Mouse (Mus musculus) hindbrain, embryonic 15.5 days (tissue): Measurements from ENCODE around the gene Cmah. TPM values are rescaled to one million over a fixed set of nuclear protein-coding genes. Genes with fewer than 3 reads are reported as not detected.

Experiments used
- ATAC-seq: fragments of 200-750 bp; cut with Nextera tagmentation; 2 replicates; pipeline ENCODE4 v1.8.0; 2017; ENCODE audit warnings: low read depth, moderate number of reproducible peaks, moderate TSS enrichment; ENCODE audit not compliant: low FRiP score
- H3K27ac ChIP-seq: fragments of 300-500 bp; sonication (generic); replicated peaks from 2 replicates; pipeline ENCODE4 v1.5.1; 2015; ENCODE audit warnings: mild to moderate bottlenecking, inconsistent platforms
- H3K27me3 ChIP-seq: fragments of 300-500 bp; sonication (generic); 2 replicates; pipeline ENCODE4 v1.6.1; 2015; ENCODE audit warnings: control low read depth, inconsistent platforms
- H3K36me3 ChIP-seq: fragments of 300-500 bp; sonication (generic); 2 replicates; pipeline ENCODE4 v1.6.1; 2015; ENCODE audit warnings: control low read depth, inconsistent platforms
- H3K4me1 ChIP-seq: fragments of 300-500 bp; sonication (generic); replicated peaks from 2 replicates; pipeline ENCODE4 v1.6.1; 2015; ENCODE audit warnings: control low read depth, inconsistent platforms
- H3K4me2 ChIP-seq: fragments of 300-500 bp; sonication (generic); 2 replicates; pipeline ENCODE4 v1.6.1; 2015; ENCODE audit warnings: moderate library complexity, mild to moderate bottlenecking, inconsistent platforms
- H3K4me3 ChIP-seq: fragments of 300-500 bp; sonication (generic); 2 replicates; pipeline ENCODE4 v1.5.1; 2015; ENCODE audit warnings: mild to moderate bottlenecking, inconsistent platforms
- H3K9ac ChIP-seq: fragments of 300-500 bp; sonication (generic); 2 replicates; pipeline ENCODE4 v1.6.1; 2015; ENCODE audit warnings: inconsistent platforms
- H3K9me3 ChIP-seq: fragments of 300-500 bp; sonication (generic); 2 replicates; pipeline ENCODE4 v1.6.1; 2016; ENCODE audit warnings: control low read depth, inconsistent platforms
- WGBS: fragments of 180-500 bp; shearing (Covaris S2); methylation state at CpG from one replicate; pipeline ENCODE4 v1.1.7; 2015; 5-methylcytosine and 5-hydroxymethylcytosine counted together
- polyA plus RNA-seq: library from polyadenylated mRNA; unstranded; fragments of >200 nt; fragmentation: Nextera tagmentation; extraction: Ambion mirVana; gene quantifications from 2 replicates; pipeline ENCODE4 v1.2.1, GENCODE M21; 2015

The Cmah gene
- polyA plus RNA-seq, 1 experiment from 2014 or later, result 0.18 TPM

GRCm38 (mm10) chr13:24488526-24489070, 161.4 kb downstream of the Cmah start:
- Histone ChIP-seq H3K4me2 (no peak overlapping the region), H3K4me1 (no peaks in the 10 kb centered on the region), H3K9me3 (no peaks in the 10 kb centered on the region), H3K4me3 (no peak overlapping the region), H3K27ac (no peak overlapping the region), H3K27me3 (no peaks in the 10 kb centered on the region), H3K36me3 (no peaks in the 10 kb centered on the region), H3K9ac (no peak overlapping the region)
- WGBS, result 94% methylated on average over 4 of the region's 4 CpGs
- no peak for ATAC-seq

GRCm38 (mm10) chr13:24489515-24489914, 162.3 kb downstream of the Cmah start:
- WGBS, result 91% methylated on average over 3 of the region's 3 CpGs
- no peak overlapping the region for H3K27ac ChIP-seq
- H3K4me2 ChIP-seq, result no peak overlapping the region
- no peak for ATAC-seq
- no peaks in the 10 kb centered on the region for H3K4me1 ChIP-seq
- H3K36me3 ChIP-seq, result no peaks in the 10 kb centered on the region
- H3K4me3 ChIP-seq, result no peak overlapping the region
- no peak overlapping the region for H3K9ac ChIP-seq
- H3K9me3 ChIP-seq, result no peaks in the 10 kb centered on the region
- H3K27me3 ChIP-seq, result no peaks in the 10 kb centered on the region

- H3K9me3 ChIP-seq, result no peaks in the 10 kb centered on the region
- H3K4me1 ChIP-seq, result no peaks in the 10 kb centered on the region
- WGBS, result 70% methylated on average over 3 of the region's 3 CpGs
Observed at GRCm38 (mm10) chr13:24490041-24490440, 162.8 kb downstream of the Cmah start.

GRCm38 (mm10) chr13:24491101-24491500, 163.9 kb downstream of the Cmah start:
- Histone ChIP-seq H3K27ac (no peak overlapping the region), H3K9ac (no peak overlapping the region), H3K4me1 (no peaks in the 10 kb centered on the region), H3K4me3 (no peak overlapping the region), H3K36me3 (no peaks in the 10 kb centered on the region), H3K4me2 (no peak overlapping the region), H3K9me3 (no peaks in the 10 kb centered on the region), H3K27me3 (no peaks in the 10 kb centered on the region)
- ATAC-seq, result no peak
- WGBS, result 74% methylated on average over 3 of the region's 3 CpGs

More at GRCm38 (mm10) chr13:24490041-24490440, 162.8 kb downstream of the Cmah start:
- H3K9ac ChIP-seq, result no peak overlapping the region
- H3K4me3 ChIP-seq, result no peak overlapping the region
- H3K27ac ChIP-seq, result no peak overlapping the region
- H3K36me3 ChIP-seq, result no peaks in the 10 kb centered on the region
- no peak overlapping the region for H3K4me2 ChIP-seq
- H3K27me3 ChIP-seq, result no peaks in the 10 kb centered on the region
- no peak for ATAC-seq

- 85% methylated on average over 3 of the region's 3 CpGs for WGBS
- H3K36me3 ChIP-seq, result no peaks in the 10 kb centered on the region
- no peak overlapping the region for H3K9ac ChIP-seq
- H3K4me2 ChIP-seq, result no peak overlapping the region
- no peaks in the 10 kb centered on the region for H3K4me1 ChIP-seq
- H3K27me3 ChIP-seq, result no peaks in the 10 kb centered on the region
- no peak overlapping the region for H3K4me3 ChIP-seq
- H3K27ac ChIP-seq, result no peak overlapping the region
- no peaks in the 10 kb centered on the region for H3K9me3 ChIP-seq
- 0 out of 2 replicates have a peak, but pooled peaks have one; percentile 30 for ATAC-seq
Observed at GRCm38 (mm10) chr13:24493784-24494183, 166.6 kb downstream of the Cmah start.

- Histone ChIP-seq H3K27ac (no peak overlapping the region), H3K36me3 (no peaks in the 10 kb centered on the region), H3K27me3 (no peaks in the 10 kb centered on the region), H3K9ac (no peak overlapping the region), H3K4me3 (no peak overlapping the region), H3K9me3 (no peaks in the 10 kb centered on the region), H3K4me2 (no peak overlapping the region), H3K4me1 (peaks cover 4% of the 10 kb centered on the region; the same call in 1 of the 2 replicates)
- ATAC-seq, result no peak
- WGBS, result 84% methylated on average over 5 of the region's 5 CpGs
Observed at GRCm38 (mm10) chr13:24496353-24496752, 169.1 kb downstream of the Cmah start.

GRCm38 (mm10) chr13:24497001-24497400, 169.8 kb downstream of the Cmah start:
- Histone ChIP-seq H3K9ac (no peak overlapping the region), H3K27me3 (no peaks in the 10 kb centered on the region), H3K4me3 (no peak overlapping the region), H3K9me3 (no peaks in the 10 kb centered on the region), H3K4me1 (peaks cover 4% of the 10 kb centered on the region; the same call in 1 of the 2 replicates), H3K36me3 (no peaks in the 10 kb centered on the region), H3K27ac (no peak overlapping the region), H3K4me2 (no peak overlapping the region)
- 86% methylated on average over 12 of the region's 12 CpGs for WGBS
- ATAC-seq, result no peak

- Histone ChIP-seq H3K36me3 (no peaks in the 10 kb centered on the region), H3K9ac (no peak overlapping the region), H3K27ac (no peak overlapping the region), H3K27me3 (no peaks in the 10 kb centered on the region), H3K4me3 (no peak overlapping the region), H3K4me2 (no peak overlapping the region), H3K9me3 (no peaks in the 10 kb centered on the region), H3K4me1 (peaks cover 4% of the 10 kb centered on the region; the same call in 1 of the 2 replicates)
- no peak for ATAC-seq
- WGBS, result 89% methylated on average over 6 of the region's 6 CpGs
Observed at GRCm38 (mm10) chr13:24498342-24498741, 171.1 kb downstream of the Cmah start.

GRCm38 (mm10) chr13:24499505-24499904, 172.3 kb downstream of the Cmah start:
- H3K27ac ChIP-seq, result no peak overlapping the region
- no peak overlapping the region for H3K9ac ChIP-seq
- H3K9me3 ChIP-seq, result no peaks in the 10 kb centered on the region
- H3K4me2 ChIP-seq, result no peak overlapping the region
- H3K27me3 ChIP-seq, result no peaks in the 10 kb centered on the region
- H3K4me1 ChIP-seq, result peaks cover 4% of the 10 kb centered on the region; the same call in 1 of the 2 replicates
- no peak for ATAC-seq
- no peak overlapping the region for H3K4me3 ChIP-seq
- 50% methylated on average over 3 of the region's 3 CpGs for WGBS
- no peaks in the 10 kb centered on the region for H3K36me3 ChIP-seq

GRCm38 (mm10) chr13:24501179-24501905, 174.1 kb downstream of the Cmah start:
- H3K4me3 ChIP-seq, result no peak overlapping the region
- H3K4me1 ChIP-seq, result peaks cover 4% of the 10 kb centered on the region; the same call in 1 of the 2 replicates
- no peaks in the 10 kb centered on the region for H3K27me3 ChIP-seq
- WGBS, result 63% methylated on average over 25 of the region's 25 CpGs
- no peak overlapping the region for H3K4me2 ChIP-seq
- H3K27ac ChIP-seq, result no peak overlapping the region
- H3K9ac ChIP-seq, result no peak overlapping the region
- no peaks in the 10 kb centered on the region for H3K9me3 ChIP-seq
- ATAC-seq, result peak; percentile 56; the same call in 1 of the 2 replicates
- no peaks in the 10 kb centered on the region for H3K36me3 ChIP-seq

- Histone ChIP-seq H3K9ac (no peak overlapping the region), H3K9me3 (no peaks in the 10 kb centered on the region), H3K27me3 (no peaks in the 10 kb centered on the region), H3K36me3 (no peaks in the 10 kb centered on the region), H3K4me1 (peaks cover 4% of the 10 kb centered on the region; the same call in 1 of the 2 replicates), H3K27ac (no peak overlapping the region), H3K4me2 (no peak overlapping the region), H3K4me3 (no peak overlapping the region)
- WGBS, result 89% methylated on average over 3 of the region's 3 CpGs
- ATAC-seq, result no peak
Observed at GRCm38 (mm10) chr13:24501919-24502318, 174.7 kb downstream of the Cmah start.

GRCm38 (mm10) chr13:24505812-24506211, 178.6 kb downstream of the Cmah start:
- WGBS, result 80% methylated on average over 5 of the region's 5 CpGs
- H3K4me3 ChIP-seq, result no peak overlapping the region
- H3K9ac ChIP-seq, result no peak overlapping the region
- no peak overlapping the region for H3K4me2 ChIP-seq
- H3K36me3 ChIP-seq, result no peaks in the 10 kb centered on the region
- peaks cover 4% of the 10 kb centered on the region; the same call in 1 of the 2 replicates for H3K4me1 ChIP-seq
- no peaks in the 10 kb centered on the region for H3K27me3 ChIP-seq
- no peak overlapping the region for H3K27ac ChIP-seq
- no peaks in the 10 kb centered on the region for H3K9me3 ChIP-seq
- no peak for ATAC-seq
